Comparison of ENCODE assay signal across 8 mouse cellular contexts in genomic region chr12:79190931-79191673, GRCm38 (mm10). TPM values are rescaled to one million over a fixed set of nuclear protein-coding genes. Genes with fewer than 3 reads are reported as not detected.
DNase-seq lines count a peak whose midpoint lies in the region; ATAC-seq lines count a peak whose summit lies in the region.

No protein-coding gene starts in this region.

- peak overlapping the region; percentile 72 for H3K9ac ChIP-seq in forebrain, embryonic 11.5 days (ENCODE audit: low read length)
- H3K9ac ChIP-seq in hindbrain, embryonic 12.5 days, result peak overlapping the region; percentile 67

- H3K9me3 ChIP-seq in forebrain, embryonic 11.5 days (ENCODE audit: control insufficient read depth, low read length), result no peaks in the 10 kb centered on the region
- no peaks in the 10 kb centered on the region for H3K9me3 ChIP-seq in hindbrain, embryonic 12.5 days (replicated peaks)

- no peaks in the 10 kb centered on the region for H3K27me3 ChIP-seq in forebrain, embryonic 11.5 days (ENCODE audit: control insufficient read depth, insufficient read depth, low read length)
- no peaks in the 10 kb centered on the region for H3K27me3 ChIP-seq in hindbrain, embryonic 12.5 days

- H3K4me2 ChIP-seq in forebrain, embryonic 11.5 days (ENCODE audit: low read depth, low read length, severe bottlenecking), result peak overlapping the region; percentile 87
- H3K4me2 ChIP-seq in hindbrain, embryonic 12.5 days (replicated peaks), result peak overlapping the region; percentile 77

- ATAC-seq in forebrain, embryonic 11.5 days (replicated peaks; ENCODE audit: low FRiP score), result peak; percentile 89
- ATAC-seq in hindbrain, embryonic 12.5 days (ENCODE audit: low FRiP score), result peak; percentile 92

- H3K4me1 ChIP-seq in forebrain, embryonic 11.5 days (replicated peaks; ENCODE audit: control insufficient read depth, insufficient read depth, low read length), result no peaks in the 10 kb centered on the region
- peaks cover 13% of the 10 kb centered on the region for H3K4me1 ChIP-seq in hindbrain, embryonic 12.5 days

- WGBS in forebrain, embryonic 11.5 days, result under 1% methylated on average over 18 of the region's 18 CpGs
- WGBS in hindbrain, embryonic 12.5 days, result under 1% methylated on average over 18 of the region's 18 CpGs

- H3K4me3 ChIP-seq in forebrain, embryonic 11.5 days (ENCODE audit: low read depth, low read length), result peak overlapping the region; percentile 74
- peak overlapping the region; percentile 66 for H3K4me3 ChIP-seq in hindbrain, embryonic 12.5 days

- H3K36me3 ChIP-seq in forebrain, embryonic 11.5 days (ENCODE audit: control insufficient read depth, insufficient read depth, low read length), result no peaks in the 10 kb centered on the region; the same call in 1 of the 2 replicates
- peaks cover 24% of the 10 kb centered on the region for H3K36me3 ChIP-seq in hindbrain, embryonic 12.5 days

- DNase-seq in Muller cell, postnatal 12 days (ENCODE audit: inconsistent ontology term), result peak; percentile 66
- DNase-seq in c-Kit-positive CD71-positive TER-119-positive erythroid progenitor cells, embryonic 14.5 days (ENCODE audit: low spot score), result peak; percentile 85
- peak; percentile 74 for DNase-seq in forebrain, embryonic 11.5 days (ENCODE audit: low spot score)
- DNase-seq in layer of hippocampus, postnatal 25 days (ENCODE audit: extremely low spot score in 1 of 2, low spot score in 1 of 2), result peak; percentile 14 to 24
- peak; percentile 75 for DNase-seq in lung, postnatal 25 days (ENCODE audit: low spot score)
- DNase-seq in retina, postnatal 7 days (ENCODE audit: low read depth, low spot score), result peak; percentile 49
- DNase-seq in urinary bladder, postnatal 36 days (ENCODE audit: low spot score in 2 of 2), result peak; percentile 29 to 38

- no peak overlapping the region for H3K27ac ChIP-seq in forebrain, embryonic 11.5 days (ENCODE audit: low read depth, low read length)
- peak overlapping the region; percentile 19; the same call in 1 of the 2 replicates for H3K27ac ChIP-seq in hindbrain, embryonic 12.5 days

RNA-seq across cellular contexts. Expression of gene Rdh11, which starts 1.0 kb away (rescaled TPM):
- 25.4 and 26.3 TPM in 2 replicates for polyA plus RNA-seq in forebrain, embryonic 11.5 days (2014; fragmentation: Nextera tagmentation; extraction: Ambion mirVana)
- 28.2 and 28.9 TPM in 2 replicates for polyA plus RNA-seq in hindbrain, embryonic 12.5 days (2016; fragmentation: Nextera tagmentation; extraction: Ambion mirVana)
- 10 to 100 TPM; 17.9 to 21.2 TPM for total RNA-seq in layer of hippocampus, postnatal 25 days (2021)

RNA-seq across cellular contexts. Expression of gene Rdh12, which starts 17.6 kb away (rescaled TPM):
- polyA plus RNA-seq in forebrain, embryonic 11.5 days (2014; fragmentation: Nextera tagmentation; extraction: Ambion mirVana), result 0.85 and 1.8 TPM in 2 replicates
- polyA plus RNA-seq in hindbrain, embryonic 12.5 days (2016; fragmentation: Nextera tagmentation; extraction: Ambion mirVana), result 1.1 and 1.5 TPM in 2 replicates
- total RNA-seq in layer of hippocampus, postnatal 25 days (2021), result 1 to 10 TPM; 1.8 to 2.9 TPM

RNA-seq across cellular contexts. Expression of gene Vti1b, which starts 18.6 kb away (rescaled TPM):
- polyA plus RNA-seq in forebrain, embryonic 11.5 days (2014; fragmentation: Nextera tagmentation; extraction: Ambion mirVana), result 88.3 and 97.8 TPM in 2 replicates
- polyA plus RNA-seq in hindbrain, embryonic 12.5 days (2016; fragmentation: Nextera tagmentation; extraction: Ambion mirVana), result 126 and 131 TPM in 2 replicates
- total RNA-seq in layer of hippocampus, postnatal 25 days (2021), result 100 to 1,000 TPM; 147 to 174 TPM

Comparison
In these comparisons a context has a peak if more than half of its experiments do, and no peak if none do; other contexts are left out.
1. DNase-seq: peak in every context shown above with its lines; median percentile 85 in c-Kit-positive CD71-positive TER-119-positive erythroid progenitor cells, embryonic 14.5 days; 75 in lung, postnatal 25 days; 74 in forebrain, embryonic 11.5 days; 66 in Muller cell, postnatal 12 days; 49 in retina, postnatal 7 days; 34 in urinary bladder, postnatal 36 days; 19 in layer of hippocampus, postnatal 25 days.